Mouse (Mus musculus): ENCODE measurements around the gene Chsy1.
A peak's percentile ranks its signal among the peaks of the same experiment; 100 is the strongest.

Chsy1 gene

GRCm38 (mm10) chr7:66108961-66109854 is at the start of gene Chsy1:
Chsy1 (plus strand) TSS chr7:66109515.
- peak; percentile 91 for DNase-seq (ENCODE audit: low read depth, low spot score)

DNA sequence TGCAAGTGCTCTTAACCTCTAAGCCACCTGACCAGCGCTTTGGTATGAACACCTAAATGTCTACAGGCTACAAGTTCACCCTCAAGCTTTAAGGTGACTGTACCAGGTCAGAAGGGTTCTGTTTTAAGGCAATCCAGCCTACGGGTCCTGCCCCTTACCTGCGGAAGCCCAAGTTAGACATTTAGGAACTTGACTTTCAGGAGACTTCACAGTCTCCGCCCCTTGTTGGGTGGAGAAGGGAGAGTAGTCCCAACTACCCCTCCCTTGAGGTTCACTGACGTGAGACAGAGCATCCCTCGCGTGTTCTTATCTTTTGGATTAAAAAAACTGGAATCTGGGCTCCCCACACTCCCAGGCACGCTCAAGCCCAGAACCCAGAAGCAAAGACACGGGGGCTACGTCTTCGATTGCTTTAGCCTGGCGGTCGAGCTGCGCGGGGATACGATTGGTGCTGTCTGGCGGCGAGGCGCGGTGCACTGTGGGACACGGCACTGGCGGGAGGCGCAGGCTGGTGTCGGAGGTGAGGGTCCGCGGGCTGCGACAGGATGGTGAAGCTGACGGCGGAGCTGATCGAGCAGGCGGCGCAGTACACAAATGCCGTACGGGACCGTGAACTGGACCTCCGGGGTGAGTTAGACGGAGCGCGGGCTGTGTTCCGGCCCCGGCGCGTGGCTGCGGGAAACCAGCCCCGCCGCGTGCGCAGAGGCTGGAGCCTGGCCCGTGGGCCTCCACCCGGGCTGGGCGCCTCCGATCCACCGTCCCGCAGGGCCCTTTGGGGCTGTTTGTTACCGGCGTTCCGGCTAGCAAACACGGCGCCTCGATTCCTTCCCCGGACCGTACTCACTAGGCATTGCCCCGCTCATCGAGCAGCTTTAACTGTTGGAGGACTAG is 49.0 kb upstream of the Chsy1 start:
- DNase-seq (ENCODE audit: low read depth, low spot score) = peak; percentile 92

GRCm38 (mm10) chr7:66061057-66061456 is 48.3 kb upstream of the Chsy1 start:
- peak; percentile 42 for DNase-seq (ENCODE audit: low read depth, low spot score)

DNA sequence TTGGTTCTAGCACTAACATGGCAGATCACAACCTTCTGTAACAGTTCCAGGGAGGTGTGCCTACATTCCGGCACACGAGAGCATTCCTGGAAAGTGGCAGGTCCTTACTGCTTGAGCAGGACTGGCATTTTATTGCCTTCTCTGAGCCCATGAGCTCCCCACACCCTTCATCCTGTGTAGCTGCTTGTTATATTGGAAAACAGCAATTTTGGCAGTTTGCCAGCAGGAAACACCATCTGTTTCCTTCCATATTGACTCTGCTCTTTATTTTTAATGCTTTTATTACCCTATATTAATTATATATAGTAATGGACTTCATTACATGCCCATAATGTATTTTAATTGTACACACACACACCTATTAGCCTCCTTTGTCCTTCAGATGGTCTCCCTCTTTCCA is 32.9 kb upstream of the Chsy1 start:
- no peak for DNase-seq (ENCODE audit: low read depth, low spot score)

- peak; percentile 99 for DNase-seq (ENCODE audit: low read depth, low spot score)
Observed at GRCm38 (mm10) chr7:66079364-66080230, 29.7 kb upstream of the Chsy1 start, which contains the start of gene Selenos. Selenos (plus strand) TSS chr7:66079649.

DNA sequence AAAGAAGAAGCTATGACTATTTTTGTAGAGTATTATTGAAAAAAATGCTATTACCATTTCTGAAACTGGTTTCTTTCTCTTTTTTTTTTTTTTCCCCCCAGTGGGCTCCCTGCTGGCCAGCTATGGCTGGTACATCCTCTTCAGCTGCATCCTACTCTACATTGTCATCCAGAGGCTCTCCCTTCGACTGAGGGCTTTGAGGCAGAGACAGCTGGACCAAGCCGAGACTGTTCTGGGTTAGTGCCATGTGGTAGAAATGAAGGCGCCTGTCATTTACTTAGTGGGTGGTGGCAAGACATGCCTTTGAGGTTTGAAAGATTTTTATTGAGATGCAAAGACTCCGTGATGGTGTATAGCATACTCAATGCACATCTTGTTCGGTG is 29.1 kb upstream of the Chsy1 start:
- DNase-seq (ENCODE audit: low read depth, low spot score) = no peak

- DNase-seq (ENCODE audit: low read depth, low spot score) = no peak
Observed at GRCm38 (mm10) chr7:66083757-66084156, 25.6 kb upstream of the Chsy1 start.

DNA sequence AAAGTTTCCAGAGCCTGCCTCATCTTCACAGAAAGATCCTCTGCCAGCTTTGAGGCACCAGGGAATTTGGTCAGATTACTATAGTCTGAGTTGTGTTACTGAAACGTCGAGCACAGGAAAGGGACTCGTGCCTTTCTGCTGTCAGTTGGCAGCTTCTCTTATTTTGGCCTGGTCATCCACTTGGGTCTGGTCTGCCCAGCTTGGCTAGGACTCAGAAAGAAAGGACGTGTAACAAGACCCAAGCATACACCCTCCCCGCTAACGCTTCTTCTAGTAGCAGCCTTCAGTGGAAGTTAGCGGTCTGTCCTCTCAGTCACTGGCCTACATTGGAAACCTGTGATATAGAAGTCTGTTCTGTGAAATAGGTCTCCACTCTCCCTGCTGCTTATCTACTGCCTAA is 24.8 kb upstream of the Chsy1 start:
- DNase-seq (ENCODE audit: low read depth, low spot score) = no peak

GRCm38 (mm10) chr7:66087652-66088051 is 21.7 kb upstream of the Chsy1 start:
- DNase-seq (ENCODE audit: low read depth, low spot score) = no peak

- no peak for DNase-seq (ENCODE audit: low read depth, low spot score)
Observed at GRCm38 (mm10) chr7:66088077-66088476, 21.2 kb upstream of the Chsy1 start.

GRCm38 (mm10) chr7:66090676-66091190 is 18.6 kb upstream of the Chsy1 start:
- no peak for DNase-seq (ENCODE audit: low read depth, low spot score)

DNA sequence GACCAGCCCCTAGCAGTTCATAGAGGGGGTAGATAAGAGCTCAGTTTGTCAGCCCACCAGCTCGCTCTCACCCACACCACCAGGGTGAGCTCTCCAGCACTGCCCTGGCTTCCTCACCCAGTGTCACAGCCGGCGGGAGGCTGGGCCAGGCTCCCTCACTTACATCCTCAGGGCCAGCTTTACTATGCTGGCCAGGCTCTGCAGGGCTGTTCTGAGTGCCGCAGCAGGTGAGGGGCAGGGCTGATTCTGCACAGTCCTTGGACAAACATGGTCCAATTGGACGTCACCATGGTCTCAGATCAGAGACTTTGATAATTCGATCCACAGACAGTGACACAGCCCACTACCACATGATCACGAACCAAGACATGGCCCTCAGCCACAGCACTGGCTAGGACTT is 17.8 kb upstream of the Chsy1 start:
- DNase-seq (ENCODE audit: low read depth, low spot score) = no peak

- no peak for DNase-seq (ENCODE audit: low read depth, low spot score)
Observed at GRCm38 (mm10) chr7:66092656-66093055, 16.7 kb upstream of the Chsy1 start.

- DNase-seq (ENCODE audit: low read depth, low spot score) = no peak
Observed at GRCm38 (mm10) chr7:66094141-66094540, 15.2 kb upstream of the Chsy1 start.

GRCm38 (mm10) chr7:66098803-66099202 is 10.5 kb upstream of the Chsy1 start:
- DNase-seq (ENCODE audit: low read depth, low spot score) = no peak

GRCm38 (mm10) chr7:66101866-66102265 is 7.4 kb upstream of the Chsy1 start:
- peak; percentile 61 for DNase-seq (ENCODE audit: low read depth, low spot score)

DNA sequence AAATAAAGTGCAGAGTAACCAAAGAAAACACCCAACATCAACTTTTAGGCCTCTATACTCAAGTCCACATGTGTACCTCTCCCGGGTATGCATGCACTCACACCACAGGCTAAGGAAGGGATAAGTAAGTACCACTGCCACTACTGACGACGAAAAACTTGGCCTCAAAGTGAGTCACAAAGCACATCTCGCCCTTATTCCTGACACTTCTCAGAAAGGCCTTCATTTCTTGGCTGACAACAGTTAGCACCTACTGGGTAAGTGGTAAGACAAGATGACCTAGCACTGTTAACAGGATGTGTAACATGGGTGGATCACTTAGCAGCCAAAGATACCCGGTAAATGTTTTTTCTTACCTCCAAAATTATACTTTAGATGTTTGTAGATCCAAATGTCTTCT is 4.8 kb upstream of the Chsy1 start:
- DNase-seq (ENCODE audit: low read depth, low spot score) = no peak

GRCm38 (mm10) chr7:66105771-66106170 is 3.5 kb upstream of the Chsy1 start:
- DNase-seq (ENCODE audit: low read depth, low spot score) = no peak

- no peak for DNase-seq (ENCODE audit: low read depth, low spot score)
Observed at GRCm38 (mm10) chr7:66106581-66107056, 2.7 kb upstream of the Chsy1 start.

DNA sequence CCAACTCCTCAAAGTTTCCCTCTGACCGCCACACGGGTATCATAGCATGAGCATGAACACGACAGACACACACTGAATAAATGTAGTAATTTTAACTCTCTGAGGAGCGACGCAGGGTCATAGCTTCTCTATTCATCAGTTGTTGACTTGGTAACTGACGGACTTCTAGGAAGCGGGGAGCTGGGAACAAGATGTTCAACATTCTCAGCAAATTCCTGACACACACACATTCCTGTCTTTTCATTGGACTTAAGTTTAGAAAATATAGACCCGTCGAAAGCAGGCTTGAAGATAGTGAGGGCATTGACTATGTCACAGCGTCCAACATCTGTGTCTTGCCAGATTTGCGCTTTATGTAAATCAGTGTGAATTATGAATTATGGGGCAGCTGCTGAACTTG is 2.1 kb upstream of the Chsy1 start:
- DNase-seq (ENCODE audit: low read depth, low spot score) = no peak

DNA sequence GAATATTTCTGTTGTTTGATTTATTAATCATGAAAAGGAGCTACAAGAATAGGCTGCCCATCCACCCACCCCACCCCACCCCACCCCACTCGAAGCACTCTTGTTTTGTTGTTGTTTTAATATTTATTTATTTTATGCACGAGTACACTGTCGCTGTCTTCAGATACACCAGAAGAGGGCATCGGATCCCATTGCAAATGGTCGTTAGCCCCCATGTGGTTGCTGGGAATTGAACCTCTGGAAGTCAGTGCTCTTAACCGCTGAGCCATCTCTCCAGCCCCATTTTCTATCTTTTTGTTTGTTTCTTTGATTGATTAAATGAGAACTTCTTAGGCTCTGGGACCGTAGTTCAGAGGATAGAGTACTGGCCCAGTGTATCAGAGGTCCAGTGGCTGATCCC is 1.4 kb upstream of the Chsy1 start:
- DNase-seq (ENCODE audit: low read depth, low spot score) = no peak
